Mouse (Mus musculus) ovary, postnatal 14 days (tissue): Measurements from ENCODE around the gene Pde7b.
"Not testable (repeated sequence)": the region's sequence is repeated elsewhere in the genome, so short reads cannot be mapped to it uniquely, and the experiment has no call there.

Experiments used
- DNase-seq: peaks from one replicate; pipeline ENCODE4 v3.0.0; 2022; ENCODE audit warnings: low spot score

Gene Pde7b

DNA sequence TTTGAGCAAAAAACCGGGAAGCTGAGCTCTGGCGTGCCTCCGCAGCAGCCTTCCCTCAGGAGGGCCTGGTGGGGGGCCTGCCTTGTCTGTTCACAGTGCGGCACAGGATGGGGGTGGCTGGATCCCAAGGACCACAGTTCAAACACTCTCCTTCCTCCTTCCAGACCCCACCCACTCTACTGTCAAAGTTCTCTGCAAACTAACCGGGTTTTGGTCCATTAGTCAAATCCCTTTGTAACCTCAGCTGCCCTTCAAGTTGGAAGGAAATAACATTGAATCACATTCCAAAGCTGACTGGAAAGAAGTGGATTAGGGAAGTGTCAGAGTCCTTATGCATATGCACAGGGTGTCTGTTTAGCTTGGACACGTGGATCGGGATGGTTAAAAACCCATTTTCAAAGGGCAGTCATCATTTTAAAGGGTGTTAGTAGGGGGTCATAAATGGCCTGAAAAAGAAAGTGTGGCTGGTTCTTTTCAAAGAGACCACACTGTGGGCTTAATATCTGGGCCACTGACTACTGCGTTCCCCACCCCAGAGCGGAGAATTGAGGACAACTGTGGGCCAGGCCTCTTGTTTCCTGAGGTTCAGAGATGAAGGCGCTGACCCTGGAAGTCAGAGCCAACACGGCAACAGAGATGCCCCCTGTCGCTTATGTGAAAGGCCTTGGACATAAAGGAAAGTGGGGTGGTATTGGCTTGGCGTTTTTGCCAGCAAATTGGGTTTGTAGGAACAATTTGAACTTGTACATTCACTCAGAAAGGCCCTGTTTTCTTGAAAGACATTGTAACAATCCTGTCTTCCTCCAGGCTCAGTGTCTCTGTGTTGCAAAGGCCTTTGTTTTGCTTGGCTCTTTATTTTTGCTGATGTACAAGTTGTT, 175.8 kb downstream of the Pde7b start:
- DNase-seq, result no peak

DNA sequence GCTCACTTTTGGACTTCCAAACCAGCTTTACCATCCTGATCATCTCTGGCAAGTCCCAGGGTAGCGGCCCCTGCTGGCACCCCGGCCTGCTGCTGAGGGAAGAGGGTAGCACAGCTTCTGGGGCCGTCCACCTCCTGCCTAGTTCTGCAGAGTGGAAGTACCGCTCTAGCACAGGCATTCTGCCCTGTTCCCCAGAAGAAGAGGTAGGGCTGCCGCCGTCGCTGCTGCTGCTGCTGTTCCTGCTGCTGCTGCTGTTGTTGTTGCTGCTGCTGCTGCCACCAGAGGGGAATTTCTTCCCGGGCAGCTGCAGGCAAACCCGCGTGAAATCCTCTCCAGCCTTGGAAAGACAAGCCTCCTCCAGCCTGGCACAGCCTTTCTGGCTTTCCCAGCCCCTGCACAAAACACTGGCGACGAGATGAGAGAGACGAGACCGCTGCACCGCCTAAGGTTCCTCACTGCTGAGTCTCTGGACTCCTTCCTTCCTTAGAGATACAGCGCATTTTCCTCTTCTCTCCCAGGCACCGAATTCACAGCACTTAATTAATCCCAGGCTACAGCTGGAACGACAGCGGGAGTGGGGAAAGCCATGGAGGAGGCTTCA, 176.8 kb downstream of the Pde7b start:
- peak; percentile 27 for DNase-seq

DNA sequence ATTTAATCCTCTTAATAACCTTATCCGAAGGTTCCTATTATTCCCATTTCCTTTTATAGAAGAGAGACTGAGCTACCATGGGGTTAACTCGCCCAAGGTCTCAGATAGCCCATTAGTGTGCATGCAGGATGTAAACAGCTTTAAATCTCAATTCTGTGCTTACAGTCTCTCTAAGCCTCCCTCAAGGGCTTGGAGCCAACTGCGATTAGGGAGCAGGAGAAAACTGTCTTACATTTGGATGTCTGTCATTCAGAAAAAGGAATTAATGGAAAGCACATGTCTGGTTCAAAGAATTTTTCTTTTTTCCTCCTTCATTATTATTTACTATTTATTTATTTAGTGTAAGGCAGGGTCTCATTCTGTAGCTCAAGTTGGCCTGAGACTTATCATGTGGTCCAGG, 181.8 kb downstream of the Pde7b start:
- DNase-seq, result no peak

DNA sequence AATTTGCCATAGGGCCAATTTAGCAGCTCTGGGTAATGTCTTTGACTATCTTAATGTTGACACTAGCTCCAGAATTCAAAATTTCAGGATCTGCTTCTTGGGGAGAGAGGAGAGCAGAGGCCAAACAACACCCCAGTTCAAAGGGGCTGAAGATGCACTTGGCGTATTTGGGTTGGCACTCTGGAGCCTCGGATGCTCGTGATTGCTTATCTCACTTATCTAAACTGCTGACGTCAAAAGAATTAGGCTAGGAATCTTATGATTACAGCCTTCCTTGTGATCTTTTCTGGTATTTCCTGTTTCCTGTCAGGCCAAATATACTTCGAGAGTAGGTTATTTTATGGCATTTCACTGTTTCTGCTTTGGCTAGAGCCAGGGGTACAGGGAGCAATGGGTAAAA, 191.1 kb downstream of the Pde7b start:
- no peak for DNase-seq

GRCm38 (mm10) chr10:20531921-20532320, 193.0 kb downstream of the Pde7b start:
- no peak for DNase-seq

GRCm38 (mm10) chr10:20528544-20529411, 196.1 kb downstream of the Pde7b start:
- DNase-seq, result no peak

DNA sequence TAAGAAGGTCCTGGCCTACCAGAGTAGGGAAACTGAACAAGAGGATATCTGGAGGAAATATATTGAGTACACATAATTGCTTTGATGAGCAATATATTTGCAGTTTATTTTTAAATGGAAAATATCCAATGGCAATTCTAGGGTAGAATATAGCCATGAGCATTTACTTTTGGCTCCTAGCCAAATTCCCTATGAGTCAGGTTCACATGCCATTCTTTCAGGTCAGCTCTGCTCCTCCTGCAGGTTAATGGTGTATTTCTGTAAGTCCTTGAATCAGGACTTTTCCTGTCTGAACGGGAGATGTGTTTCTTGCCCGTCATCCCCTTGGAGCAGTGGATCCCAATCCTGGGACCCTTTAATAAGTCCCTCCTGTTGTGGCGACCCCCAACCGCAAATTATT, 197.1 kb downstream of the Pde7b start:
- DNase-seq, result no peak

DNA sequence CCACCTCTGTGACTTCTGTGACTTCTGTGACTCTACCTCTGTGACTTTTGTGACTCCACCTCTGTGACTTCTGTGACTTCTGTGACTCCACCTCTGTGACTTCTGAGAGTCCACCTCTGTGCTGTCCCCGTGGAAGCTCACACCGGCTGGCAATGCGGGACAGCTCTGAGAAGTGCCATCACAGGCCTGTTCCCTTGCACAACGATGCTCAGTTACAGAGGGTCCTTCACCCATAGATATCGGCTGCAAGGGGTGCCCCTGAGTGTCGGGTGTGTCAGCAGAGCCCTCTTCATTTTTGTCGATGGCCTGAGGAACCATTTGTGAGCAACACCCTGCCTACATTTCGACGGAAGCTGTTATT, 206.4 kb downstream of the Pde7b start:
- no peak for DNase-seq

DNA sequence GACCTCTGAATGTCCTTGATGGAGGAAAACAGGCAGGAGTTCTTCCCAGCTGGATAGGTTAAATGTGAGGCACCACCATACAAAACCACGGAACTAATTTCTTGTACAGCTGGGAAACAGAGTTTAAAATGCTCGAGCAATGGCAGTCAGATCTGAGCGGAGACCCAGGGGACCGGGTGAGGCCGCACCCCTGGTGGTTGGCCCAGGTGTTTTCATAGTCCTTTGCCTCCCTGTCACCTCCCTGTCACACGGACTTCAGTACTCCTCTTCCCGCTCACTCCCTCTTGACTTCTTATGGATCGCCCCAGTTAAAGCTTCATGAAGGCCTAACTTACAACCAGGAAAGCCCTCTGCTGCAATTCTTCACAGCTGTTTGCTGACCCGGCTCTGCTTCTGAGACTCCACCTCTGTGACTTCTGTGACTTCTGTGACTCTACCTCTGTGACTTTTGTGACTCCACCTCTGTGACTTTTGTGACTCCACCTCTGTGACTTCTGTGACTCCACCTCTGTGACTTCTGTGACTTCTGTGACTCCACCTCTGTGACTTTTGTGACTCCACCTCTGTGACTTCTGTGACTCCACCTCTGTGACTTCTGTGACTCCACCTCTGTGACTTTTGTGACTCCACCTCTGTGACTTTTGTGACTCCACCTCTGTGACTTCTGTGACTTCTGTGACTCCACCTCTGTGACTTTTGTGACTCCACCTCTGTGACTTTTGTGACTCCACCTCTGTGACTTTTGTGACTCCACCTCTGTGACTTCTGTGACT, 206.9 kb downstream of the Pde7b start:
- not testable (repeated sequence) for DNase-seq

- DNase-seq, result no peak
Observed at GRCm38 (mm10) chr10:20513891-20514290, 211.0 kb downstream of the Pde7b start.

- DNase-seq, result no peak
Observed at GRCm38 (mm10) chr10:20513461-20513860, 211.4 kb downstream of the Pde7b start.

DNA sequence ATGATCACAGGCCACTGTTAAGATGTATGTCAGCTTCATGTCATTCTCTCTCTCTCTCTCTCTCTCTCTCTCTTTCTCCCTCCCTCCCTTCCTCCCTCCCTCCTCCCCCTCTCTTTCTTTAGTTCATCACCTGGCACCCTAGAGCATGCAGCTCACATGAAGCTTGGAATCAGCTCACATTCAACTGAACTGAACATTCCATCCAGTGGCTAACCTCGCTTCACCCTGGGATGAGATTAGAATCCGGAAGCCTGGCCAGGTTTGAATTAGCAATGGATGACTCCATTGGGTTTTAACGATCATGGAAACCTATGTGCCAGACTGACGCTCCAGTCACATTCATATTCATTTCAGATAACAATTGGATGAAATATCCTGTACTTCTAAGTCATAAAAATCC, 215.1 kb downstream of the Pde7b start:
- DNase-seq, result no peak

DNA sequence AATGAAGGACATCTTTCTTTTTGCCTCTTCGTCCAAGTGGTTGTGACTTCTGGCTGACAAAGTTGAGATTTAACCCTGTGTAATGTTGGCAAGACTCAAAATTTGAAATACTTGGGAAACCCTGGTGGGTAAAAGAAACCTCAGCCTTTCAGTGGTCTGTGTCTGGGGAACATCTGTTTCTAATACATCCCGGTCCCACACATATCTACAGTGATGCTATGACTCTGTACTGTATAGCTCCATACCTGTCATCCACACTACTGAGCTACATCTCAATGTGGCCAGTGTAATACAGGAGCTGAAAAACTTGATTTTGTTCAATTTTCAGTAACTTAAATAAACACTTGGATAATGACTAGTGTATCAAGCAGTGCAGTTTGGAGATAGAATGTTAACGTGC, 216.4 kb downstream of the Pde7b start:
- DNase-seq, result no peak

DNA sequence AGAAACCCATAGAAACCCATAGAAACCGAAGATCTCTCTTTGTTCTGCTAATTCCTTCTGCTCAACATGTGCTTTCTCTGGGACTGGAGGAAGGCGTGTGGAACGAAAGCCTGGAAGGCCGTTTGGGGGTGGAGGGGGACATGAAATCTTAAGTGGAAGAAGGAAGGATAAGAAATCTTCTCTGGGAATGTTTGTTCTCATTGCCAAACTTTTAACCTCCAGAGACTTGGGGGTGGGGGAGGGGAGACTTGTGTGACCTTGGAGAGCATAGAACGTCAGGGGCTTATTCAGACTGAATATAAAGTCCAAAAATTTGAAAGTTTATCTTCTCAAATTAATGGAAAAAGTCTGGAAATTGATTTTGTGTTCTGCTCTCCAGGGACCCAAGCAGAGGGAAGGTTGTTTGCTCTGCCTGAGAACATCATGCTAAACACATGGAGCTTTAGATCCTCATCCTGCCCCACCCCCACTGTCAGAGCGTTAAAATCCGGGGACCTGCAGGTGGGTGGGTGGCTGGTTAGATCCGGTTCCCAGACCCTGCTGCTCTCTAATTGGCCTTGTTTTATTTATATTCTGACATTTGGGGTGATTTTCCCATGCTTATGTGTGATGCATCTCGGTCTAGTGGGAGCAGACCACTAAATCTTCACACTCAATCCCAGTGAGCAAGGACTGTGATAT, 217.0 kb downstream of the Pde7b start:
- DNase-seq, result no peak

DNA sequence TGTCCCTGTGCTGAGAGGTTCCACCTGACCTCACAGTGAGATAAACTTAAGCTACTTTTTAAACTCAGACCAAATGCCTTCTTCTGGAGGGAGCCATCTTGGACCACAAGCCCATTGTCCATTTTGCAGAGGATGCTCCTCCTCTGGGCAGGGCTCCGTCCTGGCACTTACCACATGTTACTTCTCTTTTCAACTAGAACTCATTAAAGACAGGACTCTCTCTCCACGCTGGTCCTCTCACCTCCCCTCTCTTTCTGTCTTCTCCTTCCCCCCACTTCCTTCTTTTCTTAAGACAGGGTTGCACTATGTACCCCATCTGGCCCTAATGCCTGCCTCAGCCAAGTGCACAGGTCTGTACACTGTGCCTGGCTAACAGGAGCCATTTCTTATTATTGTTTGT, 217.8 kb downstream of the Pde7b start:
- no peak for DNase-seq

DNA sequence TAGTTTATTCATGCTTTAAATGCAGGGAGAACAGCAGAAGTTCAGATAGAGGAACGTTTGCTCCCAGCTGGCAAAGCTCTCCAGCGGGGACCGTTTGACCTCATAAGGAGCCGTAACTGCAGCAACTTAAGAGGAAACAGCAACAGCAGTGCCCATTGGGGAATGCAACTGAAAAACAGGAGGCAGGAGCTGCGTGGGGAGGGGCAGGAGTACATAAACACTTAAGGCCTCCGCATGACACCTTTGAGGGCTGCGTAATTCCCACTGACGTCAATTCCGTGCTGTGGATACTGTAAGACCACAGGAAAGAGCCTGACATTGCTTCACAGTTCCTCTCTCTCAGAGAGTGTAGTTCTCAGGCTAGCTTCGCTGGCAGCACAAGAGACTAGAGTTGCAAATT, 219.4 kb downstream of the Pde7b start:
- no peak for DNase-seq

- no peak for DNase-seq
Observed at GRCm38 (mm10) chr10:20504800-20505199, 220.1 kb downstream of the Pde7b start.

DNA sequence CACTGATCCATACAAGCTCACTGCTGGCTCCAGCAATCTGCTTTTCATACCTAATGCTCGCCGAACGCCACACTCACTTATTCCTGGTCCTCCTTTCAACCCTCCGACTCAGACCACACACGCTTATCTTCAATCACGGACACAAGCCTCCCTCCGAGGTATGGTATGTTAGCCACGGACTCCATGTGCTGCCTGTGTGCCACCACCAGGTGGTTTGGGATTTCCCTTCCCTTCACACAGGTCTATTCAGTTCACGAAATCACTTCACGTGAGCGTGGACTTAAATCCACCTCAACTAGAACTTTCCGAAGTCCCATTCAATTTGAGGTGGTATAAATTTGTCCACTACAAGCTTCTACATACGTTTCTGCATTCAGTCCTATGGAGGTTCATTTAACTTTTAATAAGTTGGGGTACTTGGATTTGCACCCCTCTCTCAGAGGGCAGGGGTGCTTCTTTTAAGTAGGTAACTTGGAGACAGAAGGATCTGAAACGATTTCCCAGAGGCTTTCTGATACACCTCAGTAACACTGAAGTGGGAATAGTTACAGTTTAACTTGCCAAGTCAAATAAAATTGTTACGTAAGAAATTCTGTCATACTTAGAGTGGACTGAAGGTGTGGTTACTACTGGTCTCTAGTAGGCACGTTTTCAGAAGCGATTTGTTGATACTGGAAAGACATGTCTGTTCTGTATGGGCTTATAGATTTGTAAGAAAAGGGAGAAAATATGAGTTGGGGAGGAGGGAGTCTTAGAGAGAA, 221.4 kb downstream of the Pde7b start:
- no peak for DNase-seq

- DNase-seq, result no peak
Observed at GRCm38 (mm10) chr10:20501221-20501620, 223.7 kb downstream of the Pde7b start.

DNA sequence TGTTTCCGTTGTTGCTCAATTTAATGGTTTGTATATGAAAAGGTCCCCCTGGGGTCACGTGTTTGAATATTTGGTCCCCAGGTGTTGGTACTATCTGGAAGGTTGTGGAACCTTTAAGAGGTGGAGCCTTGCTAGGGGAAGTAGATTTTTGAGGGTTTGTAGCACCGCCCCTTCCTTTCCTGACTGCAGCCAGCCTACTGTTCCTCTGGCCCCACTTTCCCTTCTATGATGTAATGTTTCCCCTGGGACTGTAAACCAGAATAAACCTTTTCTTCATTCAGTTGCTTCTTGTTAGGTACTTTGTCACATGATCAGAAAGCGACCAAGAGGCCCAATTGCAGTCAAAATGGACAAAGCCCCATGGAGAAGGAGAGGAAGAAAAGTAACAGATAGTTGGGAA, 229.8 kb downstream of the Pde7b start:
- no peak for DNase-seq
